Mouse (Mus musculus): ENCODE data around the gene Pard3b.

DNA sequence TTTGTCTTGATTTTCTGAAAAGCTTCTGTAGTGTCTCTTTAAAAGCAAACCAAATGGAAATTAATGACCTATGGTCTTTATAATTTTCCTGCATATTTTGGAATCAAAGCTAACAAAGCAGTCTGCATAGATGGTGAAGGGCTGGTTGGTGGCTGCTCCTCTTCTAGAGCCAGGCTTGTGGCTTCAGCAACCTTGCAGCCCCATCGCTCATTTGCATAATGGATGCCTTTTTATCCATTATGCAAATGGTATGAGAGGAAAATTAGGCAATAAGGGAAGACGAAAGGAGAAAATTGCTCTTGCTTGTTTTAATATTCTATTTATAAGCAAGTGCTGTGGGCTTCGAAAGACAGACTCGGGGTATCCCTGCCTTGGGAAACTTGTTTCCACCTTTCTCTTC is 373.1 kb downstream of the Pard3b start:
- TF ChIP-seq CTCF (conservative IDR thresholded peaks at IDR 0.05; ENCODE audit: low read length): no peak
- TF ChIP-seq POU5F1 (IDR thresholded peaks at IDR 0.05; ENCODE audit: borderline replicate concordance, low read length): no peak
- TF ChIP-seq NANOG (IDR thresholded peaks at IDR 0.05; ENCODE audit: borderline replicate concordance, low read length): no peak
